Mouse (Mus musculus) intestine, postnatal 0 days (tissue): ENCODE results near the gene Tead2. TPM values are rescaled to one million over a fixed set of nuclear protein-coding genes. Genes with fewer than 3 reads are reported as not detected.

Source experiments
- ATAC-seq: fragments of 200-750 bp; cut with Nextera tagmentation; 2 replicates; pipeline ENCODE4 v1.8.0; 2017; ENCODE audit warnings: mild to moderate bottlenecking, moderate TSS enrichment, moderate library complexity
- H3K27ac ChIP-seq: fragments of 300-500 bp; sonication (generic); 2 replicates; pipeline ENCODE4 v1.5.1; 2014; ENCODE audit warnings: mild to moderate bottlenecking, low read depth, low read length, moderate library complexity
- H3K27me3 ChIP-seq: fragments of 300-500 bp; sonication (generic); replicated peaks from 2 replicates; pipeline ENCODE4 v1.6.1; 2014; ENCODE audit warnings: low read length, mixed read lengths; ENCODE audit not compliant: control insufficient read depth, insufficient read depth
- H3K36me3 ChIP-seq: fragments of 300-500 bp; sonication (generic); 2 replicates; pipeline ENCODE4 v1.6.1; 2014; ENCODE audit warnings: mild to moderate bottlenecking, moderate library complexity; ENCODE audit not compliant: control insufficient read depth, insufficient read depth
- H3K4me1 ChIP-seq: fragments of 300-500 bp; sonication (generic); replicated peaks from 2 replicates; pipeline ENCODE4 v1.6.1; 2014; ENCODE audit warnings: antibody characterized with exemption, low read length, mixed read lengths; ENCODE audit not compliant: control insufficient read depth, insufficient read depth
- H3K4me2 ChIP-seq: fragments of 300-500 bp; sonication (generic); replicated peaks from 2 replicates; pipeline ENCODE4 v1.6.1; 2014; ENCODE audit warnings: low read depth, mild to moderate bottlenecking, moderate library complexity
- H3K4me3 ChIP-seq: fragments of 300-500 bp; sonication (generic); 2 replicates; pipeline ENCODE4 v1.5.1; 2014; ENCODE audit warnings: low read depth, low read length
- H3K9ac ChIP-seq: fragments of 300-500 bp; sonication (generic); 2 replicates; pipeline ENCODE4 v1.6.1; 2014; ENCODE audit warnings: mild to moderate bottlenecking, low read depth, low read length
- H3K9me3 ChIP-seq: fragments of 300-500 bp; sonication (generic); 2 replicates; pipeline ENCODE4 v1.6.1; 2016; ENCODE audit warnings: mixed run types; ENCODE audit not compliant: control insufficient read depth
- CTCF ChIP-seq: sonication (generic); IDR thresholded peaks from 2 replicates; pipeline ENCODE4 v1.5.1; 2016; ENCODE audit warnings: low read depth, mild to moderate bottlenecking, control low read depth, antibody characterized with exemption, moderate library complexity
- WGBS: fragments of 180-500 bp; shearing (Covaris S2); extraction: QIAGEN DNeasy Blood & Tissue Kit; methylation state at CpG from one replicate; pipeline ENCODE4 v1.1.7; 2014; 5-methylcytosine and 5-hydroxymethylcytosine counted together
- polyA plus RNA-seq: library from polyadenylated mRNA; unstranded; fragments of >200 nt; fragmentation: Nextera tagmentation; extraction: Ambion mirVana; gene quantifications from 2 replicates; pipeline ENCODE4 v1.2.1, GENCODE M21; 2015

Gene Tead2
- polyA plus RNA-seq, 1 experiment from 2014 or later, result 20.8 TPM

- ATAC-seq, result no peak
- no peaks in the 10 kb centered on the region for H3K36me3 ChIP-seq
These were observed 29.6 kb upstream of the Tead2 start for GRCm38 (mm10) chr7:45185921-45186320.

GRCm38 (mm10) chr7:45189600-45189999 is 26.0 kb upstream of the Tead2 start:
- Histone ChIP-seq H3K27ac (no peak overlapping the region), H3K9ac (no peak overlapping the region), H3K4me3 (no peak overlapping the region), H3K36me3 (no peaks in the 10 kb centered on the region), H3K27me3 (peaks cover 37% of the 10 kb centered on the region), H3K4me2 (no peak overlapping the region), H3K9me3 (no peaks in the 10 kb centered on the region), H3K4me1 (no peaks in the 10 kb centered on the region)
- WGBS, result 45% methylated on average over 16 of the region's 16 CpGs
- no peak for TF ChIP-seq CTCF
- no peak for ATAC-seq

More at GRCm38 (mm10) chr7:45185921-45186320, 29.6 kb upstream of the Tead2 start:
- Histone ChIP-seq H3K9me3 (no peaks in the 10 kb centered on the region), H3K4me1 (0 out of 2 replicates have a peak, but pooled peaks cover 3% of the 10 kb centered on the region), H3K4me3 (no peak overlapping the region), H3K4me2 (no peak overlapping the region), H3K27me3 (peaks cover 68% of the 10 kb centered on the region), H3K27ac (no peak overlapping the region), H3K9ac (no peak overlapping the region)
- 70% methylated on average over 7 of the region's 7 CpGs for WGBS
- no peak for TF ChIP-seq CTCF

- 85% methylated on average over 6 of the region's 6 CpGs for WGBS
- no peaks in the 10 kb centered on the region for H3K36me3 ChIP-seq
- no peak for TF ChIP-seq CTCF
These were observed 25.4 kb upstream of the Tead2 start for GRCm38 (mm10) chr7:45190186-45190585.

GRCm38 (mm10) chr7:45191161-45191560 is 24.4 kb upstream of the Tead2 start:
- H3K9me3 ChIP-seq, result no peaks in the 10 kb centered on the region
- TF ChIP-seq CTCF, result no peak
- no peak overlapping the region for H3K4me2 ChIP-seq
- 65% methylated on average over 2 of the region's 2 CpGs for WGBS
- H3K4me1 ChIP-seq, result no peaks in the 10 kb centered on the region
- H3K9ac ChIP-seq, result no peak overlapping the region
- peaks cover 28% of the 10 kb centered on the region; the same call in 1 of the 2 replicates for H3K27me3 ChIP-seq
- no peaks in the 10 kb centered on the region for H3K36me3 ChIP-seq
- no peak for ATAC-seq
- no peak overlapping the region for H3K27ac ChIP-seq
- H3K4me3 ChIP-seq, result no peak overlapping the region

More at GRCm38 (mm10) chr7:45190186-45190585, 25.4 kb upstream of the Tead2 start:
- ATAC-seq, result no peak
- Histone ChIP-seq H3K4me1 (no peaks in the 10 kb centered on the region), H3K4me3 (no peak overlapping the region), H3K4me2 (no peak overlapping the region), H3K27ac (no peak overlapping the region), H3K9ac (no peak overlapping the region), H3K27me3 (peaks cover 31% of the 10 kb centered on the region), H3K9me3 (no peaks in the 10 kb centered on the region)

GRCm38 (mm10) chr7:45191803-45192363 is 23.7 kb upstream of the Tead2 start:
- Histone ChIP-seq H3K4me3 (no peak overlapping the region), H3K9me3 (no peaks in the 10 kb centered on the region), H3K27ac (no peak overlapping the region), H3K36me3 (no peaks in the 10 kb centered on the region), H3K27me3 (peaks cover 21% of the 10 kb centered on the region; the same call in 1 of the 2 replicates), H3K4me1 (no peaks in the 10 kb centered on the region), H3K9ac (no peak overlapping the region), H3K4me2 (no peak overlapping the region)
- no peak for ATAC-seq
- 15% methylated on average over 8 of the region's 8 CpGs for WGBS
- no peak for TF ChIP-seq CTCF

- H3K9ac ChIP-seq, result no peak overlapping the region
- no peaks in the 10 kb centered on the region for H3K36me3 ChIP-seq
- WGBS, result 87% methylated on average over 7 of the region's 7 CpGs
- H3K27ac ChIP-seq, result no peak overlapping the region
- no peaks in the 10 kb centered on the region for H3K4me1 ChIP-seq
- H3K4me3 ChIP-seq, result no peak overlapping the region
- no peak for ATAC-seq
- TF ChIP-seq CTCF, result no peak
- H3K27me3 ChIP-seq, result peaks cover 21% of the 10 kb centered on the region; the same call in 1 of the 2 replicates
- no peaks in the 10 kb centered on the region for H3K9me3 ChIP-seq
- H3K4me2 ChIP-seq, result no peak overlapping the region
These were observed 22.8 kb upstream of the Tead2 start for GRCm38 (mm10) chr7:45192585-45193310.
